Mouse (Mus musculus) embryo, embryonic 9.5 days (tissue): Measurements from ENCODE around the gene Akr1b3.

Source experiments
- DNase-seq: peaks from one replicate; pipeline ENCODE4 v3.0.0-alpha.2; 2017; ENCODE audit errors: extremely low spot score

Gene Akr1b3

DNA sequence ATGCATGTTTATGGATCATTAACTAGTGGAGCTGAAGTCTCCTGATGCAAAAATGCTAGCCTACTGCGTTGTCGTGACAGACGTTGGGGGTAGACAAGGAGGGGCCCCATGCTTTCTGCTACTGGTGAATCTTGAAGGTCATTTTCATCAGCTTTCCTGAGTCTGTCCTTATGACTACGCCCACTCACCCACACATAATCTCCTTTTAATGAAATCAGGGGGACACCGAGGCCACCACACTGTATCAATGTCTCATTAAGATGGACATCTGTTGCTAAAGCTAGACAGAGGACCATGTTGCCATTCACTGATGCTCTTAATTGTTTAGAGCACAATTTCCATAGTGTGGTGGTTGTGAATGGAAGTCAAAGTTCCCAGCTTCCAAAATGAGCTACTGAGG lies 58.7 kb downstream of the Akr1b3 start:
- DNase-seq = no peak
